Comparison of ENCODE assay signal across 11 mouse cellular contexts in the genomic region with DNA sequence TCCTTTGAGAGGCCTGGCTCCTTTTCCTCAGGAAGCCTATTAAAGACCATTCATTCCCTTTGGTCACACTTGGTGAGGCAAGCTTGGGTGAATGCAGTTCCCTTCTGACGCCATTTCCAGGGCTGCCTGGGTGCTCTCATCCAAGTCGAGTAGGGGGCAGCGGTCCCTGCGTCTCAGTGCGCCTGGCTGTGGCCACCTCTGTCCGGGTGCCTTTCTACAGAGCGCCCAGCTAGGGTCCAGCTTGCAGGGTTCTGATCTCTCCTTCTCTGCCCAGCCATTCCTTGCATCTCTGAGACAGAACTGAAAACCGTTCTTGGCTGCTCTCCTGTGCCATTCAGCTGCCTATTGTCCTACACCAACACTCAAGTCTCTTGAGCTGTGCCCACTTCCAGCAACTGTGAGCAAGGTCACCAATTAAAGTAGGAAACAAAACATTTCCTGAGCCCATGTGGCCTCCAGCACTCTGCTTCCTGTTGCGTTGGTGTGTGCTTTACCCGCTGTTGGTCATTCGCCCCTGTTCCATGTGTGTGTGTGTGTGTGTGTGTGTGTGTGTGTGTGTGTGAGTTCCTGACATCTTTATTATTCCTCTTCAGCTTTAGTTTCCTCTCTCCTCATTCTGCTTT.
DNase-seq lines count a peak whose midpoint lies in the region; ATAC-seq and TF ChIP-seq lines count a peak whose summit lies in the region.
"Had no signal": no experiment of that assay in that cellular context is flagged by ENCODE, and none has a peak within 500 bp of the region (broad histone marks: within the 10 kb centered on the region; RNA-seq: fewer than 3 reads in every experiment).

No protein-coding gene starts in this region.

- peaks cover 25% of the 10 kb centered on the region for H3K27me3 ChIP-seq in hindbrain, embryonic 13.5 days
- H3K27me3 ChIP-seq in hindbrain, embryonic 11.5 days (ENCODE audit: control insufficient read depth, insufficient read depth, low read length), result no peaks in the 10 kb centered on the region
- no peaks in the 10 kb centered on the region for H3K27me3 ChIP-seq in stomach, embryonic 15.5 days (replicated peaks)
- H3K27me3 ChIP-seq in stomach, postnatal 0 days (ENCODE audit: control insufficient read depth, insufficient read depth, low read length), result no peaks in the 10 kb centered on the region
- no peaks in the 10 kb centered on the region for H3K27me3 ChIP-seq in limb, embryonic 14.5 days (ENCODE audit: control insufficient read depth, insufficient read depth, low read length)
- no peaks in the 10 kb centered on the region for H3K27me3 ChIP-seq in stomach, embryonic 16.5 days (ENCODE audit: control insufficient read depth, insufficient read depth, low read length)
- H3K27me3 ChIP-seq: liver, embryonic 15.5 days had no signal

- peaks cover 15% of the 10 kb centered on the region for H3K4me1 ChIP-seq in hindbrain, embryonic 13.5 days (replicated peaks)
- no peaks in the 10 kb centered on the region for H3K4me1 ChIP-seq in hindbrain, embryonic 11.5 days (replicated peaks; ENCODE audit: control insufficient read depth, insufficient read depth, low read length)
- H3K4me1 ChIP-seq in stomach, embryonic 15.5 days, result no peaks in the 10 kb centered on the region
- no peaks in the 10 kb centered on the region for H3K4me1 ChIP-seq in stomach, postnatal 0 days (replicated peaks; ENCODE audit: control insufficient read depth, insufficient read depth)
- peaks cover 4% of the 10 kb centered on the region; the same call in 1 of the 2 replicates for H3K4me1 ChIP-seq in limb, embryonic 14.5 days (ENCODE audit: control insufficient read depth, insufficient read depth, low read length)
- H3K4me1 ChIP-seq in stomach, embryonic 16.5 days (ENCODE audit: control insufficient read depth, insufficient read depth, low read length), result no peaks in the 10 kb centered on the region
- H3K4me1 ChIP-seq: liver, embryonic 15.5 days had no signal

- no peak overlapping the region for H3K4me2 ChIP-seq in hindbrain, embryonic 13.5 days
- H3K4me2 ChIP-seq in hindbrain, embryonic 11.5 days (replicated peaks; ENCODE audit: low read depth, low read length), result no peak overlapping the region
- no peak overlapping the region for H3K4me2 ChIP-seq in stomach, embryonic 15.5 days
- no peak overlapping the region for H3K4me2 ChIP-seq in stomach, postnatal 0 days (replicated peaks; ENCODE audit: low read depth)
- no peak overlapping the region for H3K4me2 ChIP-seq in limb, embryonic 14.5 days (replicated peaks; ENCODE audit: low read depth, low read length, severe bottlenecking)
- H3K4me2 ChIP-seq in stomach, embryonic 16.5 days (ENCODE audit: low read depth, low read length), result no peak overlapping the region
- H3K4me2 ChIP-seq: liver, embryonic 15.5 days had no signal

- 68% methylated on average over 11 of the region's 11 CpGs for WGBS in hindbrain, embryonic 13.5 days
- WGBS in hindbrain, embryonic 11.5 days, result 77% methylated on average over 11 of the region's 11 CpGs
- whole genome bisulfite sequencing in stomach, embryonic 15.5 days, result 79% methylated on average over 11 of the region's 11 CpGs
- WGBS in stomach, postnatal 0 days, result 83% methylated on average over 11 of the region's 11 CpGs
- WGBS in limb, embryonic 14.5 days, result 77% methylated on average over 11 of the region's 11 CpGs
- WGBS in stomach, embryonic 16.5 days, result 79% methylated on average over 11 of the region's 11 CpGs

- no peak overlapping the region for H3K9ac ChIP-seq in hindbrain, embryonic 13.5 days
- H3K9ac ChIP-seq in hindbrain, embryonic 11.5 days (ENCODE audit: low read depth, low read length), result no peak overlapping the region
- no peak overlapping the region for H3K9ac ChIP-seq in stomach, embryonic 15.5 days
- H3K9ac ChIP-seq in stomach, postnatal 0 days (ENCODE audit: low read length), result no peak overlapping the region
- no peak overlapping the region for H3K9ac ChIP-seq in limb, embryonic 14.5 days (ENCODE audit: low read depth, low read length, severe bottlenecking)
- no peak overlapping the region for H3K9ac ChIP-seq in stomach, embryonic 16.5 days (ENCODE audit: low read length)
- H3K9ac ChIP-seq: liver, embryonic 15.5 days had no signal

- DNase-seq in hindbrain, embryonic 11.5 days (ENCODE audit: low spot score), result no peak
- DNase-seq in stomach, postnatal 0 days (ENCODE audit: low spot score), result no peak
- no peak for DNase-seq in limb, embryonic 14.5 days (ENCODE audit: low spot score)
- no peak for DNase-seq in B cell, adult 2 months
- DNase-seq in urinary bladder, adult 2 months (ENCODE audit: low spot score), result no peak
- DNase-seq: thymus, adult 18-20 months had no signal

- TF ChIP-seq POLR2A in limb, embryonic 14.5 days (IDR thresholded peaks at IDR 0.05; ENCODE audit: borderline replicate concordance, extremely low read depth, insufficient read depth, insufficient read length), result no peak

- ATAC-seq in hindbrain, embryonic 13.5 days (ENCODE audit: low FRiP score), result peak; percentile 71
- no peak for ATAC-seq in hindbrain, embryonic 11.5 days (ENCODE audit: low FRiP score)
- ATAC-seq in stomach, embryonic 15.5 days (ENCODE audit: insufficient read depth, low FRiP score, low read depth), result peak; percentile 47; the same call in 1 of the 2 replicates
- no peak for ATAC-seq in stomach, postnatal 0 days (ENCODE audit: low FRiP score, low TSS enrichment)
- no peak for ATAC-seq in limb, embryonic 14.5 days (ENCODE audit: low FRiP score, low read depth)
- peak; percentile 52; the same call in 1 of the 2 replicates for ATAC-seq in stomach, embryonic 16.5 days (ENCODE audit: insufficient read depth, low FRiP score)

- TF ChIP-seq EP300 in stomach, postnatal 0 days (optimal IDR thresholded peaks at IDR 0.05), result no peak

- no peak for TF ChIP-seq CTCF in stomach, postnatal 0 days (IDR thresholded peaks at IDR 0.05; ENCODE audit: low read depth)

- no peaks in the 10 kb centered on the region for H3K9me3 ChIP-seq in hindbrain, embryonic 13.5 days
- no peaks in the 10 kb centered on the region for H3K9me3 ChIP-seq in hindbrain, embryonic 11.5 days (ENCODE audit: control insufficient read depth, low read length)
- no peaks in the 10 kb centered on the region for H3K9me3 ChIP-seq in stomach, embryonic 15.5 days
- no peaks in the 10 kb centered on the region for H3K9me3 ChIP-seq in stomach, postnatal 0 days (ENCODE audit: control insufficient read depth, low read length)
- no peaks in the 10 kb centered on the region for H3K9me3 ChIP-seq in limb, embryonic 14.5 days (ENCODE audit: control insufficient read depth, low read length)
- no peaks in the 10 kb centered on the region for H3K9me3 ChIP-seq in stomach, embryonic 16.5 days (replicated peaks; ENCODE audit: control insufficient read depth, low read length)
- H3K9me3 ChIP-seq: liver, embryonic 15.5 days had no signal

- H3K27ac ChIP-seq in hindbrain, embryonic 13.5 days, result peak overlapping the region; percentile 58
- H3K27ac ChIP-seq in hindbrain, embryonic 11.5 days (ENCODE audit: low read depth, low read length), result no peak overlapping the region
- 0 out of 2 replicates have a peak overlapping the region, but pooled peaks have one; percentile 4 for H3K27ac ChIP-seq in stomach, embryonic 15.5 days
- no peak overlapping the region for H3K27ac ChIP-seq in stomach, postnatal 0 days (replicated peaks)
- 0 out of 2 replicates have a peak overlapping the region, but pooled peaks have one; percentile 43 for H3K27ac ChIP-seq in limb, embryonic 14.5 days (replicated peaks; ENCODE audit: low read depth, low read length)
- no peak overlapping the region for H3K27ac ChIP-seq in stomach, embryonic 16.5 days (ENCODE audit: low read length)
- H3K27ac ChIP-seq: liver, embryonic 15.5 days had no signal

- no peak overlapping the region for H3K4me3 ChIP-seq in hindbrain, embryonic 13.5 days
- H3K4me3 ChIP-seq in hindbrain, embryonic 11.5 days (ENCODE audit: low read depth, low read length), result no peak overlapping the region
- H3K4me3 ChIP-seq in stomach, embryonic 15.5 days (replicated peaks), result no peak overlapping the region
- no peak overlapping the region for H3K4me3 ChIP-seq in stomach, postnatal 0 days (ENCODE audit: low read depth, low read length)
- H3K4me3 ChIP-seq in limb, embryonic 14.5 days (replicated peaks; ENCODE audit: low read length), result no peak overlapping the region
- no peak overlapping the region for H3K4me3 ChIP-seq in stomach, embryonic 16.5 days (replicated peaks; ENCODE audit: low read length)
- H3K4me3 ChIP-seq: erythroblast, embryonic 14.5 days; liver, embryonic 15.5 days had no signal

- no peaks in the 10 kb centered on the region for H3K36me3 ChIP-seq in hindbrain, embryonic 13.5 days
- no peaks in the 10 kb centered on the region for H3K36me3 ChIP-seq in hindbrain, embryonic 11.5 days (ENCODE audit: control insufficient read depth, insufficient read depth, low read length)
- H3K36me3 ChIP-seq in stomach, embryonic 15.5 days, result no peaks in the 10 kb centered on the region
- H3K36me3 ChIP-seq in stomach, postnatal 0 days (ENCODE audit: control insufficient read depth, insufficient read depth, low read length), result no peaks in the 10 kb centered on the region
- H3K36me3 ChIP-seq in limb, embryonic 14.5 days (ENCODE audit: control insufficient read depth, insufficient read depth, low read length), result no peaks in the 10 kb centered on the region
- no peaks in the 10 kb centered on the region for H3K36me3 ChIP-seq in stomach, embryonic 16.5 days (ENCODE audit: control insufficient read depth, insufficient read depth, low read length)
- H3K36me3 ChIP-seq: liver, embryonic 15.5 days had no signal

Comparison
In these comparisons a context has a peak if more than half of its experiments do, and no peak if none do; other contexts are left out.
1. ATAC-seq: peak in hindbrain, embryonic 13.5 days (single experiment), stomach, embryonic 15.5 days (single experiment) and stomach, embryonic 16.5 days (single experiment); none in hindbrain, embryonic 11.5 days (single experiment), stomach, postnatal 0 days (single experiment) and limb, embryonic 14.5 days (single experiment).
2. H3K27ac ChIP-seq: peak in hindbrain, embryonic 13.5 days (single experiment), stomach, embryonic 15.5 days (single experiment) and limb, embryonic 14.5 days (single experiment); none in hindbrain, embryonic 11.5 days (single experiment), stomach, postnatal 0 days (single experiment) and stomach, embryonic 16.5 days (single experiment).